Mouse (Mus musculus): ENCODE results near the gene Tpcn1. TPM values are rescaled to one million over a fixed set of nuclear protein-coding genes. Genes with fewer than 3 reads are reported as not detected.

Gene Tpcn1
- polyA plus RNA-seq, 1 experiment from 2014 or later, result 25.3 TPM

- Histone ChIP-seq H3K27ac (peak overlapping the region; percentile 89), H3K4me2 (replicated peaks) (peak overlapping the region; percentile 36), H3K27me3 (replicated peaks) (no peaks in the 10 kb centered on the region), H3K4me3 (replicated peaks) (no peak overlapping the region), H3K9ac (peak overlapping the region; percentile 23), H3K36me3 (no peaks in the 10 kb centered on the region), H3K4me1 (replicated peaks) (peaks cover 80% of the 10 kb centered on the region), H3K9me3 (no peaks in the 10 kb centered on the region)
- ATAC-seq, result peak; percentile 75
- 30% methylated on average over 28 of the region's 28 CpGs for WGBS
Observed at GRCm38 (mm10) chr5:120562956-120563913, 25.2 kb downstream of the Tpcn1 start.

DNA sequence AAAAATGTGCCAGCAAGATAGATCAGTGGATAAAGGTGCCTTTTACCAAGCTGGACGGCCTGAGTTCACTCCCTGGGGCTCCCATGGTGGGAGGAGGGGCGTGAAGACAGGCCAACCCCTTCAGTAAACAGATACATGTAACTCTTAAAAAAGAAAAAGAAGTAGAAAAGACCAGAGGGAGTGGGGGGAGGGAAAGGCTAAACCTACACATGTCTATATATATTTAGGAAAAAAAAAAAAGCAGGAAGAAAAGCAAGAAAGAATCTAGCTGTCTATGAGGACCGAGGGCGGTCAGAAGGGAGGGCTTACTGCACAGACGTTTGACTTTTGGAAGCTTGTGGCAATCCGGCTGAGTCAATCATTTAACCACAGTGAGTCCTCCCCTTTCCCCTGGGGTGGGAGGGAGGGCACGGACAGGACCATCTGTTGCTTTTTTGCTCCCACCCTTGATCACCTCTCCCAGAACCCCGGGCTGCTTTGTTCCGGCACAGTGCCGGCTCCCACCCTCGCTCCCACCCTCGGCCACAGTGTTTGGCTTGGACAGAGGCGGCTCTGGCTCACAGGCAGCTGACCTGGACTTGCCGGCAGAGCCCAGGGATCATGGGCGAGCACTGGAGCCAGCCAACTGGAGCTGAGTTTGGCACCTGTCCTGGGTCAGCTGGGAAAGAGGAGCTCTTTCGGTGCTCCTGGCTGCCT, 27.7 kb downstream of the Tpcn1 start:
- peak overlapping the region; percentile 63 for H3K4me2 ChIP-seq (replicated peaks)
- peak; percentile 42 for ATAC-seq
- no peaks in the 10 kb centered on the region for H3K9me3 ChIP-seq
- H3K4me1 ChIP-seq (replicated peaks), result peaks cover 59% of the 10 kb centered on the region
- peak overlapping the region; percentile 86 for H3K27ac ChIP-seq
- H3K4me3 ChIP-seq (replicated peaks), result peak overlapping the region; percentile 22
- 0 out of 2 replicates have a peak overlapping the region, but pooled peaks have one; percentile 2 for H3K9ac ChIP-seq
- H3K27me3 ChIP-seq (replicated peaks), result no peaks in the 10 kb centered on the region
- peaks cover 10% of the 10 kb centered on the region for H3K36me3 ChIP-seq
- WGBS, result 4% methylated on average over 16 of the region's 16 CpGs

GRCm38 (mm10) chr5:120560129-120560615, 28.3 kb downstream of the Tpcn1 start:
- peak; percentile 21; the same call in 1 of the 2 replicates for ATAC-seq
- H3K9ac ChIP-seq, result 0 out of 2 replicates have a peak overlapping the region, but pooled peaks have one; percentile 2
- no peaks in the 10 kb centered on the region for H3K27me3 ChIP-seq (replicated peaks)
- peak overlapping the region; percentile 63 for H3K4me2 ChIP-seq (replicated peaks)
- peaks cover 13% of the 10 kb centered on the region for H3K36me3 ChIP-seq
- WGBS, result 39% methylated on average over 9 of the region's 9 CpGs
- H3K27ac ChIP-seq, result peak overlapping the region; percentile 86
- H3K9me3 ChIP-seq, result no peaks in the 10 kb centered on the region
- peak overlapping the region; percentile 22 for H3K4me3 ChIP-seq (replicated peaks)
- H3K4me1 ChIP-seq (replicated peaks), result peaks cover 53% of the 10 kb centered on the region

GRCm38 (mm10) chr5:120558762-120559161, 29.7 kb downstream of the Tpcn1 start:
- Histone ChIP-seq H3K27me3 (replicated peaks) (no peaks in the 10 kb centered on the region), H3K36me3 (peaks cover 21% of the 10 kb centered on the region), H3K4me1 (replicated peaks) (peaks cover 47% of the 10 kb centered on the region), H3K4me2 (replicated peaks) (peak overlapping the region; percentile 63), H3K9ac (no peak overlapping the region), H3K9me3 (no peaks in the 10 kb centered on the region), H3K4me3 (replicated peaks) (0 out of 2 replicates have a peak overlapping the region, but pooled peaks have one; percentile 0), H3K27ac (no peak overlapping the region)
- no peak for ATAC-seq
- 42% methylated on average over 14 of the region's 14 CpGs for WGBS

GRCm38 (mm10) chr5:120558041-120558440, 30.4 kb downstream of the Tpcn1 start:
- peaks cover 41% of the 10 kb centered on the region for H3K4me1 ChIP-seq (replicated peaks)
- no peaks in the 10 kb centered on the region for H3K27me3 ChIP-seq (replicated peaks)
- no peak overlapping the region for H3K4me3 ChIP-seq (replicated peaks)
- 68% methylated on average over 8 of the region's 8 CpGs for WGBS
- no peak overlapping the region for H3K9ac ChIP-seq
- no peaks in the 10 kb centered on the region for H3K9me3 ChIP-seq
- peak overlapping the region; percentile 63; the same call in 1 of the 2 replicates for H3K4me2 ChIP-seq (replicated peaks)
- no peak for ATAC-seq
- H3K36me3 ChIP-seq, result peaks cover 27% of the 10 kb centered on the region
- no peak overlapping the region for H3K27ac ChIP-seq

GRCm38 (mm10) chr5:120555871-120556270, 32.6 kb downstream of the Tpcn1 start:
- peaks cover 32% of the 10 kb centered on the region for H3K36me3 ChIP-seq
- no peaks in the 10 kb centered on the region for H3K27me3 ChIP-seq (replicated peaks)
- H3K4me3 ChIP-seq (replicated peaks), result no peak overlapping the region
- no peaks in the 10 kb centered on the region for H3K9me3 ChIP-seq
- ATAC-seq, result no peak
- peaks cover 25% of the 10 kb centered on the region for H3K4me1 ChIP-seq (replicated peaks)
- H3K27ac ChIP-seq, result no peak overlapping the region
- no peak overlapping the region for H3K4me2 ChIP-seq (replicated peaks)
- WGBS, result 90% methylated on average over 24 of the region's 24 CpGs
- no peak overlapping the region for H3K9ac ChIP-seq

DNA sequence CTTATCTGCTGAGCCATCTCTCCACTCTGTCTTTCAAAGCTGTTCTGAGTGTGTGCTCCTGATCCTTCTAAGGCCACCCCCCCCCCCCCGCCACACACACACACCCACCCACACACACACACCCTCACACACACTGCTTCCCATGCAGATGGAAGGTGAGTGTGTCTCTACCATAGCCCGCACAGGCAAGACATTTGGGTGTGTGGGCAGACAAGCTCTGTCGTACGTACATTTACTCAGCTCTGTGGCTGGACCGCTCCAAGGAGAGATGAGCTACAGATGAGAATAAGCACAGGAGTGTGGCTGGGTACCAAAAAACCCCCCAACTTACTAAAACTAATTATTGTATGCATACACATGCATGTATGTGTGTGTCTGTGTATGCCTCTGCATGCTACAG, 37.8 kb downstream of the Tpcn1 start:
- 0 out of 2 replicates have a peak, but pooled peaks cover 3% of the 10 kb centered on the region for H3K4me1 ChIP-seq (replicated peaks)
- no peak overlapping the region for H3K4me3 ChIP-seq (replicated peaks)
- WGBS, result 93% methylated on average over 5 of the region's 5 CpGs
- no peak overlapping the region for H3K4me2 ChIP-seq (replicated peaks)
- H3K9me3 ChIP-seq, result no peaks in the 10 kb centered on the region
- no peak overlapping the region for H3K9ac ChIP-seq
- H3K36me3 ChIP-seq, result peaks cover 22% of the 10 kb centered on the region
- no peak overlapping the region for H3K27ac ChIP-seq
- H3K27me3 ChIP-seq (replicated peaks), result no peaks in the 10 kb centered on the region
- ATAC-seq, result no peak

DNA sequence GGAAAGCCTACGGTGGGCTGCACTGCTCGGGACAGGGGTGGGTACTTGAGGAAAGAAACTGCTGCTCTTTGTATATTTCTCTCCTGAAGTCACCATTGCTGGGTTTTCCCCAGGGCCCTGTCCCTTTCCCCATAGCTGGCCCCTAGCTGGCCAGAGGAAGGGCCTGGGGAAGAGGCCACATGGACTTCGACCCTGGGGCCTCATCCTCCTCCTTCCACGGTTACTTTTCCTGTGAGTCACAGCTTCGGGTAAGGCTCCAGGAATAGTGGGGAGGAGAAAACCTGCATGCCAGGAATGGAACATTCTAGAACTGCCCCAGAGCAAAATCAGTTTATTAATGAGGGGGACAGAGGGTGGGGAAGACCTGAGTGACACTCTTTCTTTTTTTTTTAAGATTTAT, 38.3 kb downstream of the Tpcn1 start:
- Histone ChIP-seq H3K4me3 (replicated peaks) (no peak overlapping the region), H3K27ac (0 out of 2 replicates have a peak overlapping the region, but pooled peaks have one; percentile 27), H3K4me2 (replicated peaks) (no peak overlapping the region; the same call in 1 of the 2 replicates), H3K27me3 (replicated peaks) (no peaks in the 10 kb centered on the region), H3K9me3 (no peaks in the 10 kb centered on the region), H3K36me3 (peaks cover 19% of the 10 kb centered on the region), H3K9ac (no peak overlapping the region), H3K4me1 (replicated peaks) (0 out of 2 replicates have a peak, but pooled peaks cover 3% of the 10 kb centered on the region)
- WGBS, result 64% methylated on average over 5 of the region's 5 CpGs
- ATAC-seq, result peak; percentile 79

DNA sequence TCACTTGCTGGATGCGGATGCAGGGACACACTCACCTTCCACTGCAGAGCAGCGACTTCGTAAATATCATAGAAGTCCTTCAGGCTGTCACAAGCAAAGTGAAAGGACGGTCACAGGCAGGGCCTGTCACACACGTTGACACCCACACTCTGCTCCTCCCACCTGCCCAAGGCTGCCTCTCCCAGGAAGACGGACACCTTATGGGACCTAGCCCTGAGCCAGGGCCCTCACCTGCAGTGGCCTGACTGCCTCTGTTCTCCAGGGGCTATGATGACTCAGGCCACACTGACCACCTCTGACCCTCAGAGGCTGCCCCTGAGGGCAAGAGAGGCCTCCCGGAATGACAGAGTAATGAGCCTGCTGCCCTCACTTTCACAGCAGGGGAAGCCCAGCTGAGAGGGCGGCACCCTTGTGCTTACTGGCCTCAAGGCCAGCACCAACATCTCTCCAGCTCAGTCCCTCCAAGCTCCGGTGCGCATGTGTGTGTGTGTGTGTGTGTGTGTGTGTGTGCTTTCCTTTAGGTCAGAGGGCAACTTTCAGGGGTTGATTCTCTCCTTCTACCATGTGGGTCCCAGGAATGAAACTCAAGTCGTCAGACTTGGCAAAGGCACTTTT, 40.1 kb downstream of the Tpcn1 start:
- 69% methylated on average over 11 of the region's 11 CpGs for WGBS
- Histone ChIP-seq H3K9ac (no peak overlapping the region), H3K36me3 (peaks cover 13% of the 10 kb centered on the region), H3K4me3 (replicated peaks) (no peak overlapping the region), H3K4me2 (replicated peaks) (no peak overlapping the region), H3K4me1 (replicated peaks) (0 out of 2 replicates have a peak, but pooled peaks cover 3% of the 10 kb centered on the region), H3K27ac (no peak overlapping the region), H3K27me3 (replicated peaks) (no peaks in the 10 kb centered on the region), H3K9me3 (no peaks in the 10 kb centered on the region)
- peak; percentile 34; the same call in 1 of the 2 replicates for ATAC-seq

DNA sequence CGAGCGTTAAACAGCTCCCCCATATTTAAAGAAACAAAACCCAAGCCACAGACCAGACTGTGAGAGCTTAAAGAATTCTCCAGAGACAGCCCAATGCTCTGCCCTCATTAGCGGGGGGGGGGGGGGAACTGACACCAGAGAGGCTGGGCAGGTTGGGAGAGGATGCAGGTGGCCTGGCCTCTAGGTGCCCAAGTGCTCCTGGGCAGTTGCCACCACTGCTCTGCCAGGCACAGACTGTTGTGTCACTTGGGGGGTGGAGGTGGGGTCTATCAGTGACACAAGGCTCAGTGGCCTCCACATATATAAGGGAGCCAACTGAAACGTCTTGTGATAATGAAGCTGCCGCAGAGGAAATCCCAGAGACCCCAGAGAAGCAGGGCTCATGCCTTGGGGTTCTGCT, 51.8 kb downstream of the Tpcn1 start:
- WGBS, result 74% methylated on average over 5 of the region's 5 CpGs
- ATAC-seq, result no peak
- H3K9me3 ChIP-seq, result no peaks in the 10 kb centered on the region
- no peak overlapping the region for H3K4me3 ChIP-seq (replicated peaks)
- H3K4me1 ChIP-seq (replicated peaks), result peaks cover 16% of the 10 kb centered on the region; the same call in 1 of the 2 replicates
- no peak overlapping the region for H3K27ac ChIP-seq
- H3K27me3 ChIP-seq (replicated peaks), result no peaks in the 10 kb centered on the region
- peaks cover 23% of the 10 kb centered on the region for H3K36me3 ChIP-seq
- H3K9ac ChIP-seq, result no peak overlapping the region
- H3K4me2 ChIP-seq (replicated peaks), result no peak overlapping the region

- Histone ChIP-seq H3K27ac (no peak overlapping the region), H3K9me3 (no peaks in the 10 kb centered on the region), H3K27me3 (replicated peaks) (no peaks in the 10 kb centered on the region), H3K4me1 (replicated peaks) (peaks cover 16% of the 10 kb centered on the region; the same call in 1 of the 2 replicates), H3K4me3 (replicated peaks) (no peak overlapping the region), H3K9ac (no peak overlapping the region), H3K36me3 (peaks cover 23% of the 10 kb centered on the region), H3K4me2 (replicated peaks) (no peak overlapping the region)
- WGBS, result 87% methylated on average over 13 of the region's 13 CpGs
- ATAC-seq, result no peak
Observed at GRCm38 (mm10) chr5:120536046-120536445, 52.4 kb downstream of the Tpcn1 start.
